Mouse (Mus musculus) ES-Bruce4 (cell line): ENCODE measurements around the gene Akap2.

Source experiments
- CTCF ChIP-seq: IDR thresholded peaks from one replicate; pipeline ENCODE4 v1.8.1; 2011; ENCODE audit warnings: low read depth, low read length
- EP300 ChIP-seq: IDR thresholded peaks from 2 replicates; pipeline ENCODE4 v1.6.1; 2011; ENCODE audit warnings: low read depth, low read length; ENCODE audit not compliant: insufficient read depth
- POLR2A ChIP-seq: IDR thresholded peaks from one replicate; pipeline ENCODE4 v1.8.1; 2011; ENCODE audit warnings: low read length; ENCODE audit not compliant: insufficient read depth

DNA sequence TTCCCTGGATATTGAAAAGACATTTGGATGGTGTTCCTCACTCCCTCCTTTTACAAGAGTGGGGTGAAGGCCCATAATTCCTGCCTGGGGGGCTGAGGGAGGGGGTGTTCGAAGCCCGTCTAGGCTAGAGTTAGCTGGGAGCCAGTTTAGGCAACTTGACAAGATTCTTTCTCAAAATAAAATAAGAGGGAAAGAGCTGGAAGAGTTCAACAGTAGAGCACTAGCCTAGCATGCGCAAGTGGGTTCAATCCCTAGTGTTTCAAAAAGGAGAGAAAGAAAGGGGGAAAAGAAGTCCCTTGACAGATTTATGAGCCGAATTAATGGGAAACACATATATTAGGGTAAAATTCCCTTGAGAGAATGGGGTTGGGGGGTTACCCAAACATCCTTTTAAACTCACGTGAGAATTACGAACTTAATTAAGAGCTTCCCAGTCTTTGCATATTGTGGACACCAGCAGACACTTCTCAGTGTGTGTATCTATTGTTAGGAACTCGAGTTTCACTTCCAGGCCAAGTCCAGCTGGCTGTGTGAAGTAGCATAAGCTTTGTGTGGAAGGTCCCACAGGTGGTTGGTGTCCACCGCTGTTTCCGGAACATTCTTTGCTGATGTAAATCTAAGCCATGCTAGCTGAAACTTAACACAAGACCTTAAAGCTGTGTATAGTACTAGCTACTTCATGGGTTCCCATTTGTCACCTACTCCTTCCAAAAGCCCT lies 145.0 kb downstream of the Akap2 start:
- TF ChIP-seq POLR2A, result no peak
- TF ChIP-seq CTCF, result no peak
- no peak for TF ChIP-seq EP300
